Mouse (Mus musculus) spleen, adult 2 months (tissue): ENCODE data around the gene Ppp4r3a.

Experiments used
- CTCF ChIP-seq: fragments of 200-500 bp; IDR thresholded peaks from 2 replicates; pipeline ENCODE4 v1.5.1; 2011; ENCODE audit warnings: mild to moderate bottlenecking, inconsistent platforms; ENCODE audit not compliant: insufficient read depth, insufficient read length, insufficient replicate concordance; ENCODE audit errors: extremely low read depth
- POLR2A ChIP-seq: fragments of 200-500 bp; IDR thresholded peaks from 2 replicates; pipeline ENCODE4 v1.6.1; 2011; ENCODE audit warnings: low read depth, low read length, inconsistent platforms

- TF ChIP-seq CTCF (no peak), POLR2A (no peak)
Measured at GRCm38 (mm10) chr12:101084881-101085666, 1.6 kb upstream of the Ppp4r3a start.
